Mouse (Mus musculus): ENCODE measurements around the gene Polr3e. TPM values are rescaled to one million over a fixed set of nuclear protein-coding genes. Genes with fewer than 3 reads are reported as not detected.
A peak's percentile ranks its signal among the peaks of the same experiment; 100 is the strongest.

Gene Polr3e
- total and polyA plus RNA-seq, 3 experiments: 22.3 to 38.1 (median 33.6) TPM

DNA sequence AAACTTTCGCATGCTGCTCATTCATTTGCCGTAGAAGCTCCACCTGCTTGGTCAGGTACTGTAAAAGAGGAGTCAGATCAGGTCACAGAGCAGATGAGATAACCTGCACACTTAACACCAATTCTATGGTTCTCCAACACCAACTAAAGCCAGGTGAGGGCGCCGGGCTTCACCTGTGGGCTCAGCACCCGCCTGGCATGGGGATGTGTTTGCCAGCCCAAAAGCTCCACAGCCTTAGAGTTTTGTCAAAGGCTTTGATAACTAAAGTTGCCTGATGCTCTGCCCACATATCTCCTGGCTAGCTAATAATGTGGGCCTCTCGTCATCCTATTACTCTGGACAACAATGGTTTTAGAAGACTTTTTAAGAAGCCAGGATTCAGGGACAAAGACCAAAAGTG lies 43.1 kb downstream of the Polr3e start:
- Histone ChIP-seq H3K79me2 (replicated peaks; ENCODE audit: control insufficient read depth, extremely low read depth, insufficient read depth, poor library complexity, severe bottlenecking) (no peaks in the 10 kb centered on the region), H3K36me3 (replicated peaks in 1 of 2; ENCODE audit: control insufficient read depth in 1 of 2, insufficient read depth in 1 of 2, low read length in 1 of 2) (peaks cover 13 to 45% of the 10 kb centered on the region in 2 experiments), H3K4me2 (ENCODE audit: insufficient read depth, low read depth, poor library complexity, severe bottlenecking) (no peak overlapping the region), H3K27me3 (replicated peaks) (no peaks in the 10 kb centered on the region), H3K27ac (ENCODE audit: insufficient read depth, low read depth) (no peak overlapping the region), H3K9me3 (replicated peaks; ENCODE audit: low read length) (no peaks in the 10 kb centered on the region), H3K4me3 (replicated peaks in 1 of 3; ENCODE audit: low read depth in 2 of 3, low read length in 2 of 3, poor library complexity in 1 of 3) (no peak overlapping the region), H3K9ac (ENCODE audit: insufficient read depth, low read depth) (no peak overlapping the region), H3K4me1 (ENCODE audit: control insufficient read depth in 1 of 2, insufficient read depth in 2 of 2) (peaks cover 0 to 21% of the 10 kb centered on the region in 2 experiments; a peak in 2 of 4 replicates)
- TF ChIP-seq MAZ (IDR thresholded peaks at IDR 0.05; ENCODE audit: low read depth, low read length) (no peak), RAD21 (IDR thresholded peaks at IDR 0.05; ENCODE audit: low read depth, low read length) (peak; percentile 27), CTCF (conservative IDR thresholded peaks at IDR 0.05 in 1 of 2, IDR thresholded peaks at IDR 0.05 in 1 of 2; ENCODE audit: low read depth in 2 of 2, low read length in 2 of 2) (peak in 1 of 2 experiments; percentile 43; a peak in 2 of 4 replicates), SMC3 (IDR thresholded peaks at IDR 0.05; ENCODE audit: low read depth, low read length) (peak; percentile 43)
- in situ Hi-C loops (cut with MboI; ENCODE audit: low pct_ligation_motif_present, low pct_unique_long_range_greater_than_20kb, low sequenced_read_pairs): no loop called here
- dilution Hi-C loops (cut with MboI; ENCODE audit: extremely low pct_ligation_motif_present, extremely low pct_unique_long_range_greater_than_20kb, low sequenced_read_pairs): no loop called here
- DNase-seq (ENCODE audit: extremely low read depth): no peak

DNA sequence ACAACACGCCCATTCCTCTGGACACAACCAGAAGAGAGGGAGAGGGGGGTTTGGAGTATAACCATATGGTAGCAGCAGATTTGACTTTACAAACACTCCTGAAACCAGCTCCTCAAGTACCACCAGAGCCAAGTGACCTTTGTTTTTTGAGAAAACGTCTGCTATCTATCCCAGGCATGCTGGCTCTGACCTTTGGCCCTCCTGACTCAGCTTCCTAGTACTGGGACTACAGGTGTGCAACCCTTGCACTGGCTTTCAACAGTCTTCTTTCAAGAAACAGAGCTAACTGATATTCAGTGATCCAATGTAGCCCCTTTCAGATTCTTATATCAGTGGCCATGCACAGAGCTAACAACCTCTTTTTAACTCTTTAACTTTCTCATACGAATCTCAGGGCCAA lies 44.3 kb downstream of the Polr3e start:
- in situ Hi-C loops (cut with MboI; ENCODE audit: low pct_ligation_motif_present, low pct_unique_long_range_greater_than_20kb, low sequenced_read_pairs): no loop called here
- no peak for TF ChIP-seq ZMIZ1 (IDR thresholded peaks at IDR 0.05; ENCODE audit: low read depth, low read length)
- TF ChIP-seq CHD1 (IDR thresholded peaks at IDR 0.05; ENCODE audit: low read depth, low read length): no peak
- TF ChIP-seq KAT2A (IDR thresholded peaks at IDR 0.05; ENCODE audit: insufficient replicate concordance, low read length): no peak
- TF ChIP-seq TBP (conservative IDR thresholded peaks at IDR 0.05; ENCODE audit: low read depth, low read length): no peak
- no peak for TF ChIP-seq ZKSCAN1 (IDR thresholded peaks at IDR 0.05; ENCODE audit: borderline replicate concordance, low read depth, low read length)
- TF ChIP-seq BHLHE40 (IDR thresholded peaks at IDR 0.05; ENCODE audit: low read depth, low read length): no peak
- no peak for TF ChIP-seq ETS1 (conservative IDR thresholded peaks at IDR 0.05; ENCODE audit: low read depth, low read length)
- dilution Hi-C loops (cut with MboI; ENCODE audit: extremely low pct_ligation_motif_present, extremely low pct_unique_long_range_greater_than_20kb, low sequenced_read_pairs): no loop called here

DNA sequence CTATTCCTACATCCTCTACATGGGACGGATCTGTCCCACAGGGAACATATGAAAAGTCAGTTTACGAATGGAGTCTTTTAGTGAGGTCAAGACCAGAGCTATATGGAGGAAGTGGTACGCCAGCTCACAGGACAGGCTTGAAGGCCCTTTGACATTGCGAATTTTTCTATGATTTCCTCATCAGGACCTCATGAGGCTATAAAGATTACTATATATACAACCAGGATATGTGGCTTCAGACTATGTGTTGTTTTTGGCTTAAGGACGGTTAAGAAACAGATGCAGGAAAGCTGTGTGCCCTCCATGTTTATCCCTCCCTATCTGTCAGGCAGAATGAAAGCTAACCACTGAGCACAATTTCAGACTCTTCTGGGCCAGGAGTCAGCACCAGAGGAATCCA lies 45.6 kb downstream of the Polr3e start:
- dilution Hi-C loops (cut with MboI; ENCODE audit: extremely low pct_ligation_motif_present, extremely low pct_unique_long_range_greater_than_20kb, low sequenced_read_pairs) (no loop called here), in situ Hi-C loops (cut with MboI; ENCODE audit: low pct_ligation_motif_present, low pct_unique_long_range_greater_than_20kb, low sequenced_read_pairs) (no loop called here)
- H3K4me3 ChIP-seq (replicated peaks in 1 of 3; ENCODE audit: low read depth in 2 of 3, low read length in 2 of 3, poor library complexity in 1 of 3): no peak overlapping the region
- H3K9me3 ChIP-seq (replicated peaks; ENCODE audit: low read length): no peaks in the 10 kb centered on the region
- no peaks in the 10 kb centered on the region for H3K79me2 ChIP-seq (replicated peaks; ENCODE audit: control insufficient read depth, extremely low read depth, insufficient read depth, poor library complexity, severe bottlenecking)
- H3K4me2 ChIP-seq (ENCODE audit: insufficient read depth, low read depth, poor library complexity, severe bottlenecking): no peak overlapping the region
- TF ChIP-seq POLR2AphosphoS2 (IDR thresholded peaks at IDR 0.05; ENCODE audit: low read depth, low read length): no peak
- no peak for TF ChIP-seq JUN (IDR thresholded peaks at IDR 0.05; ENCODE audit: insufficient read depth, low read depth, low read length)
- TF ChIP-seq ETS1 (conservative IDR thresholded peaks at IDR 0.05; ENCODE audit: low read depth, low read length): no peak
- TF ChIP-seq RAD21 (IDR thresholded peaks at IDR 0.05; ENCODE audit: low read depth, low read length): no peak
- TF ChIP-seq TBP (conservative IDR thresholded peaks at IDR 0.05; ENCODE audit: low read depth, low read length): no peak
- TF ChIP-seq EP300 (IDR thresholded peaks at IDR 0.05; ENCODE audit: low read length): no peak
- TF ChIP-seq TCF12 (IDR thresholded peaks at IDR 0.05; ENCODE audit: low read depth, low read length): no peak
- TF ChIP-seq NELFE (IDR thresholded peaks at IDR 0.05; ENCODE audit: low read depth, low read length): no peak
- TF ChIP-seq POLR2A (IDR thresholded peaks at IDR 0.05; ENCODE audit: low read depth, low read length): no peak
- no peak for TF ChIP-seq USF1 (IDR thresholded peaks at IDR 0.05; ENCODE audit: low read depth, low read length)
- TF ChIP-seq PAX5 (IDR thresholded peaks at IDR 0.05; ENCODE audit: low read length): no peak
- TF ChIP-seq NRF1 (IDR thresholded peaks at IDR 0.05; ENCODE audit: low read depth, low read length): no peak
- TF ChIP-seq ZKSCAN1 (IDR thresholded peaks at IDR 0.05; ENCODE audit: borderline replicate concordance, low read depth, low read length): no peak
- TF ChIP-seq RCOR1 (conservative IDR thresholded peaks at IDR 0.05; ENCODE audit: low read depth, low read length): no peak
- no peak for TF ChIP-seq ZC3H11A (IDR thresholded peaks at IDR 0.05; ENCODE audit: low read depth, low read length)
- TF ChIP-seq MAX (IDR thresholded peaks at IDR 0.05; ENCODE audit: low read length): no peak
- TF ChIP-seq HCFC1 (IDR thresholded peaks at IDR 0.05; ENCODE audit: low read depth, low read length): no peak
- no peak for TF ChIP-seq BHLHE40 (IDR thresholded peaks at IDR 0.05; ENCODE audit: low read depth, low read length)
- no peak for TF ChIP-seq IRF4 (IDR thresholded peaks at IDR 0.05; ENCODE audit: low read depth, low read length)
- peaks cover 0 to 5% of the 10 kb centered on the region in 2 experiments; a peak in 1 of 4 replicates for H3K4me1 ChIP-seq (ENCODE audit: control insufficient read depth in 1 of 2, insufficient read depth in 2 of 2)
- no peak for DNase-seq (ENCODE audit: extremely low read depth)
- peaks cover 4 to 30% of the 10 kb centered on the region in 2 experiments for H3K36me3 ChIP-seq (replicated peaks in 1 of 2; ENCODE audit: control insufficient read depth in 1 of 2, insufficient read depth in 1 of 2, low read length in 1 of 2)
- no peak overlapping the region for H3K27ac ChIP-seq (ENCODE audit: insufficient read depth, low read depth)
- no peaks in the 10 kb centered on the region for H3K27me3 ChIP-seq (replicated peaks)
- no peak overlapping the region for H3K9ac ChIP-seq (ENCODE audit: insufficient read depth, low read depth)

More for the DNA sequence above, 44.3 kb downstream of the Polr3e start:
- H3K4me2 ChIP-seq (ENCODE audit: insufficient read depth, low read depth, poor library complexity, severe bottlenecking): no peak overlapping the region
- H3K36me3 ChIP-seq (replicated peaks in 1 of 2; ENCODE audit: control insufficient read depth in 1 of 2, insufficient read depth in 1 of 2, low read length in 1 of 2): peaks cover 13 to 38% of the 10 kb centered on the region in 2 experiments
- no peaks in the 10 kb centered on the region for H3K79me2 ChIP-seq (replicated peaks; ENCODE audit: control insufficient read depth, extremely low read depth, insufficient read depth, poor library complexity, severe bottlenecking)
- H3K4me3 ChIP-seq (replicated peaks in 1 of 3; ENCODE audit: low read depth in 2 of 3, low read length in 2 of 3, poor library complexity in 1 of 3): no peak overlapping the region
- no peaks in the 10 kb centered on the region for H3K9me3 ChIP-seq (replicated peaks; ENCODE audit: low read length)
- no peak overlapping the region for H3K27ac ChIP-seq (ENCODE audit: insufficient read depth, low read depth)
- no peak overlapping the region for H3K9ac ChIP-seq (ENCODE audit: insufficient read depth, low read depth)
- no peak for DNase-seq (ENCODE audit: extremely low read depth)
- H3K27me3 ChIP-seq (replicated peaks): no peaks in the 10 kb centered on the region
- peaks cover 0 to 14% of the 10 kb centered on the region in 2 experiments; a peak in 2 of 4 replicates for H3K4me1 ChIP-seq (ENCODE audit: control insufficient read depth in 1 of 2, insufficient read depth in 2 of 2)
